Mouse (Mus musculus): ENCODE measurements around the gene Gm10260. TPM values are rescaled to one million over a fixed set of nuclear protein-coding genes. Genes with fewer than 3 reads are reported as not detected.

Gm10260 gene
- polyA plus RNA-seq, 1 experiment = 4,315 TPM

GRCm38 (mm10) chr13:97756091-97756490, 4.3 kb downstream of the Gm10260 start:
- Histone ChIP-seq H3K36me3 (ENCODE audit: control insufficient read depth, insufficient read depth) (no peaks in the 10 kb centered on the region), H3K79me2 (ENCODE audit: control insufficient read depth, insufficient read depth) (no peaks in the 10 kb centered on the region), H3ac (ENCODE audit: control insufficient read depth, insufficient read length) (no peak overlapping the region), H3K4me2 (ENCODE audit: low read depth) (no peak overlapping the region), H3K4me3 (no peak overlapping the region), H3K27me3 (ENCODE audit: control insufficient read depth, insufficient read depth, insufficient read length) (no peaks in the 10 kb centered on the region)
- no peak for TF ChIP-seq TCF3 (IDR thresholded peaks at IDR 0.05; ENCODE audit: insufficient read length, low read depth)
- TF ChIP-seq POLR2AphosphoS2 (IDR thresholded peaks at IDR 0.05; ENCODE audit: insufficient read length, low read depth) = no peak
- no peak for TF ChIP-seq E2F4 (IDR thresholded peaks at IDR 0.05; ENCODE audit: insufficient read depth)
- no peak for TF ChIP-seq MYOG (IDR thresholded peaks at IDR 0.05; ENCODE audit: control insufficient read depth in 1 of 3, insufficient read depth in 1 of 3, insufficient read length in 2 of 3, low read depth in 2 of 3)
- no peak for TF ChIP-seq MYOD1 (IDR thresholded peaks at IDR 0.05; ENCODE audit: control insufficient read depth in 1 of 3, insufficient read length in 2 of 3, low read depth in 2 of 3)
- TF ChIP-seq USF1 (IDR thresholded peaks at IDR 0.05; ENCODE audit: low read depth) = no peak
- TF ChIP-seq REST (IDR thresholded peaks at IDR 0.05; ENCODE audit: insufficient read depth, insufficient read length) = no peak
- TF ChIP-seq POLR2A (IDR thresholded peaks at IDR 0.05; ENCODE audit: insufficient read length, low read depth) = no peak

- Histone ChIP-seq H3K36me3 (ENCODE audit: control insufficient read depth, insufficient read depth) (no peaks in the 10 kb centered on the region), H3K4me2 (ENCODE audit: low read depth) (no peak overlapping the region), H3ac (ENCODE audit: control insufficient read depth, insufficient read length) (no peak overlapping the region), H3K4me3 (no peak overlapping the region), H3K27me3 (ENCODE audit: control insufficient read depth, insufficient read depth, insufficient read length) (no peaks in the 10 kb centered on the region), H3K79me2 (ENCODE audit: control insufficient read depth, insufficient read depth) (no peaks in the 10 kb centered on the region)
- no peak for TF ChIP-seq MAX (IDR thresholded peaks at IDR 0.05; ENCODE audit: low read depth)
- no peak for TF ChIP-seq POLR2AphosphoS2 (IDR thresholded peaks at IDR 0.05; ENCODE audit: insufficient read length, low read depth)
- no peak for TF ChIP-seq TCF12 (IDR thresholded peaks at IDR 0.05; ENCODE audit: insufficient read depth, poor library complexity, severe bottlenecking)
- no peak for TF ChIP-seq TCF3 (IDR thresholded peaks at IDR 0.05; ENCODE audit: insufficient read length, low read depth)
- TF ChIP-seq SRF (IDR thresholded peaks at IDR 0.05; ENCODE audit: control insufficient read depth, insufficient read length, low read depth) = no peak
- no peak for TF ChIP-seq E2F4 (IDR thresholded peaks at IDR 0.05; ENCODE audit: insufficient read depth)
- no peak for TF ChIP-seq POLR2A (IDR thresholded peaks at IDR 0.05; ENCODE audit: insufficient read length, low read depth)
- TF ChIP-seq REST (IDR thresholded peaks at IDR 0.05; ENCODE audit: insufficient read depth, insufficient read length) = no peak
- TF ChIP-seq CEBPB (IDR thresholded peaks at IDR 0.05; ENCODE audit: insufficient read depth, poor library complexity, severe bottlenecking) = no peak
- TF ChIP-seq USF1 (IDR thresholded peaks at IDR 0.05; ENCODE audit: low read depth) = no peak
- TF ChIP-seq MYOG (IDR thresholded peaks at IDR 0.05; ENCODE audit: control insufficient read depth in 1 of 3, insufficient read depth in 1 of 3, insufficient read length in 2 of 3, low read depth in 2 of 3) = no peak
Measured at GRCm38 (mm10) chr13:97750851-97751381, 9.5 kb downstream of the Gm10260 start.

- no peaks in the 10 kb centered on the region for H3K79me2 ChIP-seq (ENCODE audit: control insufficient read depth, insufficient read depth)
- H3K27me3 ChIP-seq (ENCODE audit: control insufficient read depth, insufficient read depth, insufficient read length) = no peaks in the 10 kb centered on the region
- H3K4me3 ChIP-seq = no peak overlapping the region
- no peak overlapping the region for H3K4me2 ChIP-seq (ENCODE audit: low read depth)
- TF ChIP-seq SRF (IDR thresholded peaks at IDR 0.05; ENCODE audit: control insufficient read depth, insufficient read length, low read depth) = no peak
- no peak for TF ChIP-seq POLR2A (IDR thresholded peaks at IDR 0.05; ENCODE audit: insufficient read length, low read depth)
- no peak for TF ChIP-seq REST (IDR thresholded peaks at IDR 0.05; ENCODE audit: insufficient read depth, insufficient read length)
- no peak for TF ChIP-seq POLR2AphosphoS2 (IDR thresholded peaks at IDR 0.05; ENCODE audit: insufficient read length, low read depth)
- TF ChIP-seq TCF3 (IDR thresholded peaks at IDR 0.05; ENCODE audit: insufficient read length, low read depth) = no peak
- no peak for TF ChIP-seq TCF12 (IDR thresholded peaks at IDR 0.05; ENCODE audit: insufficient read depth, poor library complexity, severe bottlenecking)
- no peak for TF ChIP-seq MAX (IDR thresholded peaks at IDR 0.05; ENCODE audit: low read depth)
- no peak for TF ChIP-seq MYOG (IDR thresholded peaks at IDR 0.05; ENCODE audit: control insufficient read depth in 1 of 3, insufficient read depth in 1 of 3, insufficient read length in 2 of 3, low read depth in 2 of 3)
- TF ChIP-seq CEBPB (IDR thresholded peaks at IDR 0.05; ENCODE audit: insufficient read depth, poor library complexity, severe bottlenecking) = no peak
- no peak for TF ChIP-seq E2F4 (IDR thresholded peaks at IDR 0.05; ENCODE audit: insufficient read depth)
- TF ChIP-seq USF1 (IDR thresholded peaks at IDR 0.05; ENCODE audit: low read depth) = no peak
- H3K36me3 ChIP-seq (ENCODE audit: control insufficient read depth, insufficient read depth) = no peaks in the 10 kb centered on the region
- no peak overlapping the region for H3ac ChIP-seq (ENCODE audit: control insufficient read depth, insufficient read length)
Measured at GRCm38 (mm10) chr13:97747037-97747860, 13.2 kb downstream of the Gm10260 start.

GRCm38 (mm10) chr13:97744669-97745068, 15.8 kb downstream of the Gm10260 start:
- Histone ChIP-seq H3K79me2 (ENCODE audit: control insufficient read depth, insufficient read depth) (no peaks in the 10 kb centered on the region), H3K27me3 (ENCODE audit: control insufficient read depth, insufficient read depth, insufficient read length) (no peaks in the 10 kb centered on the region), H3K4me3 (no peak overlapping the region), H3K36me3 (ENCODE audit: control insufficient read depth, insufficient read depth) (no peaks in the 10 kb centered on the region), H3K4me2 (ENCODE audit: low read depth) (no peak overlapping the region), H3ac (ENCODE audit: control insufficient read depth, insufficient read length) (no peak overlapping the region)
- TF ChIP-seq CEBPB (IDR thresholded peaks at IDR 0.05; ENCODE audit: insufficient read depth, poor library complexity, severe bottlenecking) = no peak

- no peaks in the 10 kb centered on the region for H3K27me3 ChIP-seq (ENCODE audit: control insufficient read depth, insufficient read depth, insufficient read length)
- no peak overlapping the region for H3K4me2 ChIP-seq (ENCODE audit: low read depth)
- H3ac ChIP-seq (ENCODE audit: control insufficient read depth, insufficient read length) = no peak overlapping the region
- H3K4me3 ChIP-seq = no peak overlapping the region
- no peaks in the 10 kb centered on the region for H3K79me2 ChIP-seq (ENCODE audit: control insufficient read depth, insufficient read depth)
- no peak for TF ChIP-seq MAX (IDR thresholded peaks at IDR 0.05; ENCODE audit: low read depth)
- TF ChIP-seq POLR2A (IDR thresholded peaks at IDR 0.05; ENCODE audit: insufficient read length, low read depth) = no peak
- TF ChIP-seq MYOG (IDR thresholded peaks at IDR 0.05; ENCODE audit: control insufficient read depth in 1 of 3, insufficient read depth in 1 of 3, insufficient read length in 2 of 3, low read depth in 2 of 3) = no peak
- no peak for TF ChIP-seq REST (IDR thresholded peaks at IDR 0.05; ENCODE audit: insufficient read depth, insufficient read length)
- no peak for TF ChIP-seq POLR2AphosphoS2 (IDR thresholded peaks at IDR 0.05; ENCODE audit: insufficient read length, low read depth)
- no peak for TF ChIP-seq MYOD1 (IDR thresholded peaks at IDR 0.05; ENCODE audit: control insufficient read depth in 1 of 3, insufficient read length in 2 of 3, low read depth in 2 of 3)
- no peak for TF ChIP-seq SRF (IDR thresholded peaks at IDR 0.05; ENCODE audit: control insufficient read depth, insufficient read length, low read depth)
- no peak for TF ChIP-seq TCF12 (IDR thresholded peaks at IDR 0.05; ENCODE audit: insufficient read depth, poor library complexity, severe bottlenecking)
- TF ChIP-seq E2F4 (IDR thresholded peaks at IDR 0.05; ENCODE audit: insufficient read depth) = no peak
- no peak for TF ChIP-seq USF1 (IDR thresholded peaks at IDR 0.05; ENCODE audit: low read depth)
- no peak for TF ChIP-seq TCF3 (IDR thresholded peaks at IDR 0.05; ENCODE audit: insufficient read length, low read depth)
- no peak for TF ChIP-seq CEBPB (IDR thresholded peaks at IDR 0.05; ENCODE audit: insufficient read depth, poor library complexity, severe bottlenecking)
- no peaks in the 10 kb centered on the region for H3K36me3 ChIP-seq (ENCODE audit: control insufficient read depth, insufficient read depth)
Measured at GRCm38 (mm10) chr13:97744036-97744435, 16.4 kb downstream of the Gm10260 start.

Data from myocyte (in vitro differentiated cells).